Mouse (Mus musculus): ENCODE data around the gene Olfr1198.

DNA sequence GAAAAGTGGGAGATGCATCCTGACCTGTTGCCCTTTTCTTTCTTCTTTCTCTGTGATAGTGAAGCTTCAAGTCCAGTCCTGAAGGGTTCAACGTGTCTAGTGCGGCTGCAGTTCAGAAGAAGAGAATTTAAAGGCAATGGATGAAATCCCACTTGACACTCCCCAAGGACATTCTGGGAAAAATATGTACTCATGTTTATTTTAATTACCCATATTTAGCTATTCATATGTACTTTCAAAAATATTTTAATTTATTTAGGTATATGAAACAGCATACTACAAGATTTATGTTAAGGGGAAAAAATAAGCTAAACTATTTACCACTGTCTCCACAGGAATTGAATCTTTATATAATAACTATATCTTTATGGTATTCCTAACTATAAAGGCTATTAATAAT is at the start of gene Olfr1198:
- TF ChIP-seq CTCF (IDR thresholded peaks at IDR 0.05; ENCODE audit: borderline replicate concordance, insufficient read depth, low read length): no peak
- no peak for TF ChIP-seq POLR2A (IDR thresholded peaks at IDR 0.05; ENCODE audit: low read depth, low read length)
